Mouse (Mus musculus): ENCODE results near the gene Pon1. TPM values are rescaled to one million over a fixed set of nuclear protein-coding genes. Genes with fewer than 3 reads are reported as not detected.

Pon1 gene
- total RNA-seq, 1 experiment, result not detected

DNA sequence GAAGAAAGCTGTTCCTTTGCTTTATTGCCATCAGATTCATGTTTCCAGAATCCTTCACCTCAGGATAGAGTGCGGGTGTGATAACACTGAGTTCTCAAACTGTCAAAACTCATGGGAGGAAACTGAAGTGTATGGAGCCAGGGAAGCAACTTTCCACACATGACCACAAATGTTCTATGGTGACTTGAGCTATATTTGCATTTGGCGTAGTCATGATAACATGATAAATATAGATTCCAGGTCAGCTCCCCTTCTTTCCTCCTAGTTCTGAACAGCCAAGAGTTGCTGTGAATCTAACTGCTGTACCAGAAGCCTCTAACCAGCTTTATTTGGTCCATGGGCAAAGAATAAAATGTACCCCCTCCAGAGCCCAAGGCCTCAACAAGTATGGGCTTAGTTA, 41.6 kb downstream of the Pon1 start:
- no peak for DNase-seq (ENCODE audit: low read depth, low spot score)
- TF ChIP-seq HCFC1 (IDR thresholded peaks at IDR 0.05; ENCODE audit: borderline replicate concordance, insufficient read depth, low read length), result no peak
- no peak for TF ChIP-seq CHD2 (IDR thresholded peaks at IDR 0.05; ENCODE audit: low read depth, low read length)
- TF ChIP-seq ZC3H11A (IDR thresholded peaks at IDR 0.05; ENCODE audit: borderline replicate concordance, low read depth, low read length), result no peak
- no peak for TF ChIP-seq MAFK (IDR thresholded peaks at IDR 0.05; ENCODE audit: insufficient read depth, low read depth, low read length)
- TF ChIP-seq ZNF384 (IDR thresholded peaks at IDR 0.05; ENCODE audit: low read depth, low read length), result no peak
- H3K9me3 ChIP-seq (ENCODE audit: control insufficient read depth, insufficient read depth, low read depth, low read length), result no peaks in the 10 kb centered on the region

DNA sequence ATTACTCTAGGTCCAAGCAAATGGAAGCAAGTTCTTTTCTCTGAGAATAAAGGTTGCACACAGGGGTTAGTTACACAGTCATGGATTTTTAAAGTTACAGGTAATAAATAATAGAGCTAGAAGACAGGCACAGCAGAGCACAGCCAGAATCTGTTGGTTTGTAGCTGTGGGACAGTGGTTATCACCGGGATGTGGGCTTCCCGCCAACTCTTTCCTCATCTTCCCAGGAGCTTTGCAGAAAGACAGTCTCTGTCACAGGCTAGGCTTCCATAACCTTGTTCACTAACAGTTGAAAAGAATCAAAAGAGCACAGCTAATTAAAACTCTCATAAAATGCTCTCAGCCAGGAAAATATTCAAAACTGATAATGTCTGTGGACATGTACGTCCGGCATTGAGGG, 42.6 kb downstream of the Pon1 start:
- Histone ChIP-seq H3K36me3 (ENCODE audit: control insufficient read depth, insufficient read depth, low read length, poor library complexity, severe bottlenecking) (no peaks in the 10 kb centered on the region; the same call in 1 of the 2 replicates), H3K9ac (ENCODE audit: insufficient read depth, low read depth, low read length, poor library complexity, severe bottlenecking) (no peak overlapping the region), H3K9me3 (ENCODE audit: control insufficient read depth, insufficient read depth, low read depth, low read length) (no peaks in the 10 kb centered on the region), H3K4me1 (ENCODE audit: control insufficient read depth in 2 of 2, insufficient read depth in 2 of 2, low read length in 2 of 2, poor library complexity in 1 of 2) (no peaks in the 10 kb centered on the region), H3K27ac (ENCODE audit: insufficient read depth, low read depth, low read length, poor library complexity, severe bottlenecking) (no peak overlapping the region), H3K4me3 (ENCODE audit: insufficient read depth in 1 of 2, low read depth in 1 of 2, low read length in 2 of 2, poor library complexity in 1 of 2, severe bottlenecking in 1 of 2) (no peak overlapping the region)
- in situ Hi-C loops (cut with MboI; ENCODE audit: low sequenced_read_pairs in 2 of 2, unreplicated experiment in 2 of 2), result no loop called here
- TF ChIP-seq CHD2 (IDR thresholded peaks at IDR 0.05; ENCODE audit: low read depth, low read length) (no peak), MAFK (IDR thresholded peaks at IDR 0.05; ENCODE audit: insufficient read depth, low read depth, low read length) (no peak), HCFC1 (IDR thresholded peaks at IDR 0.05; ENCODE audit: borderline replicate concordance, insufficient read depth, low read length) (no peak), ZNF384 (IDR thresholded peaks at IDR 0.05; ENCODE audit: low read depth, low read length) (no peak), ZC3H11A (IDR thresholded peaks at IDR 0.05; ENCODE audit: borderline replicate concordance, low read depth, low read length) (no peak)
- no peak for DNase-seq (ENCODE audit: low read depth, low spot score)

More for the DNA sequence above, 41.6 kb downstream of the Pon1 start:
- in situ Hi-C loops (cut with MboI; ENCODE audit: low sequenced_read_pairs in 2 of 2, unreplicated experiment in 2 of 2), result no loop called here
- Histone ChIP-seq H3K4me1 (ENCODE audit: control insufficient read depth in 2 of 2, insufficient read depth in 2 of 2, low read length in 2 of 2, poor library complexity in 1 of 2) (no peaks in the 10 kb centered on the region), H3K9ac (ENCODE audit: insufficient read depth, low read depth, low read length, poor library complexity, severe bottlenecking) (no peak overlapping the region), H3K4me3 (ENCODE audit: insufficient read depth in 1 of 2, low read depth in 1 of 2, low read length in 2 of 2, poor library complexity in 1 of 2, severe bottlenecking in 1 of 2) (no peak overlapping the region), H3K27ac (ENCODE audit: insufficient read depth, low read depth, low read length, poor library complexity, severe bottlenecking) (no peak overlapping the region), H3K36me3 (ENCODE audit: control insufficient read depth, insufficient read depth, low read length, poor library complexity, severe bottlenecking) (no peaks in the 10 kb centered on the region; the same call in 1 of the 2 replicates)

DNA sequence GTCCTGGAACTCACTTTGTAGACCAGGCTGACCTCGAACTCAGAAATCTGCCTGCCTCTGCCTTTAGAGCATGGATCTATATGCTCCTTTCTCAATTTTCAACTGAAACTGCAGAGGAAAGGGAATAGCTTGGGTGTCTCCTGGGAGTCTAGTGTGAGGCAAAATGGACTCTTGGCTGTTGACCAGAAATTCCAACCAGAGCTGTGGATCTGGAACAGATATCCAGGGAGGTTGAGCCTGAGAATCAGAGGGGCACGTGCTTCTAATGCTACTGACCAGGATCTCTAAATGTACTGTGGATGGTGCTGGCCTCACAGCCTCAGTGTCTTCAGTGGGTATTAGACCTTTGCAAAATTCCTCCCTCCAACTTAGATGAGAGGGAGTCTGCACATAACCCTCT, 43.8 kb downstream of the Pon1 start:
- in situ Hi-C loops (cut with MboI; ENCODE audit: low sequenced_read_pairs in 2 of 2, unreplicated experiment in 2 of 2), result no loop called here
- TF ChIP-seq CHD2 (IDR thresholded peaks at IDR 0.05; ENCODE audit: low read depth, low read length), result no peak
- TF ChIP-seq ZC3H11A (IDR thresholded peaks at IDR 0.05; ENCODE audit: borderline replicate concordance, low read depth, low read length), result no peak

DNA sequence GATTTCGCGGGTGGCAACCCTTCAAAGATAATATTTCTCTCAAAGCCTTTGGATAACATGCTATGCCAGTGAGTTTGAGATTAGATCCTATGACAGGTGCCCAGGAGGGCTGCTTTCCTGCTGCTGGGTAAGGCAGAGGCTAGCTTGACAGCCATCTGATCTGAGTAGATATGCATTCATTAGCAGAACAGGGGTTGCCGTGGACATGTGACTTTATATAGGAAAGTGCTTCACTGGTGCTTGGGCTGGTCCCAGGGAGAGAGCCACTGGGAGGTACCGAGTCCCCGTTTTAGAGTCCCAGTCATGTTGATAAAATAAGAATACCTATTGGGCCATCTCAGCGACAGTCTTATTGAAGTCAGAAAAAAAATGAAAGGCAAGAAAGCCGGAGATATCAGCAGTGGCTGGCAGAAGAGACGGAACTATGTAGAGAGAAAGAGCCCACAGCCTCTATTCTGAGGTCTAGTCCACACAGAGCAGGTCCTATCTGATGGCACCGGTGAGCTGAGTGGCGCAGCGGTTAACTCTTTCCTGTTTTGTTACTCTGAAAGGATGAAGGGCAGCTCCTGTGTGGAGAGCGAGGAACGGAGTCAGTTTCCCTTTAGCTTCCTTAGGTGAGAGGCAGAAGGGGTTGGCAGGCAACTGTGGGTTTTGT, 46.1 kb downstream of the Pon1 start:
- Histone ChIP-seq H3K9ac (ENCODE audit: insufficient read depth, low read depth, low read length, poor library complexity, severe bottlenecking) (no peak overlapping the region), H3K9me3 (ENCODE audit: control insufficient read depth, insufficient read depth, low read depth, low read length) (no peaks in the 10 kb centered on the region), H3K4me3 (ENCODE audit: insufficient read depth in 1 of 2, low read depth in 1 of 2, low read length in 2 of 2, poor library complexity in 1 of 2, severe bottlenecking in 1 of 2) (no peak overlapping the region), H3K27ac (ENCODE audit: insufficient read depth, low read depth, low read length, poor library complexity, severe bottlenecking) (no peak overlapping the region), H3K36me3 (ENCODE audit: control insufficient read depth, insufficient read depth, low read length, poor library complexity, severe bottlenecking) (no peaks in the 10 kb centered on the region), H3K4me1 (ENCODE audit: control insufficient read depth in 2 of 2, insufficient read depth in 2 of 2, low read length in 2 of 2, poor library complexity in 1 of 2) (no peaks in the 10 kb centered on the region)
- DNase-seq (ENCODE audit: low read depth, low spot score), result no peak
- in situ Hi-C loops (cut with MboI; ENCODE audit: low sequenced_read_pairs in 2 of 2, unreplicated experiment in 2 of 2), result no loop called here
- TF ChIP-seq ZNF384 (IDR thresholded peaks at IDR 0.05; ENCODE audit: low read depth, low read length) (no peak), MAFK (IDR thresholded peaks at IDR 0.05; ENCODE audit: insufficient read depth, low read depth, low read length) (no peak), HCFC1 (IDR thresholded peaks at IDR 0.05; ENCODE audit: borderline replicate concordance, insufficient read depth, low read length) (no peak), CHD2 (IDR thresholded peaks at IDR 0.05; ENCODE audit: low read depth, low read length) (no peak), ZC3H11A (IDR thresholded peaks at IDR 0.05; ENCODE audit: borderline replicate concordance, low read depth, low read length) (no peak)

More for the DNA sequence above, 43.8 kb downstream of the Pon1 start:
- H3K4me1 ChIP-seq (ENCODE audit: control insufficient read depth in 2 of 2, insufficient read depth in 2 of 2, low read length in 2 of 2, poor library complexity in 1 of 2), result no peaks in the 10 kb centered on the region
- H3K36me3 ChIP-seq (ENCODE audit: control insufficient read depth, insufficient read depth, low read length, poor library complexity, severe bottlenecking), result no peaks in the 10 kb centered on the region; the same call in 1 of the 2 replicates
- no peak for DNase-seq (ENCODE audit: low read depth, low spot score)
- no peaks in the 10 kb centered on the region for H3K9me3 ChIP-seq (ENCODE audit: control insufficient read depth, insufficient read depth, low read depth, low read length)
- H3K9ac ChIP-seq (ENCODE audit: insufficient read depth, low read depth, low read length, poor library complexity, severe bottlenecking), result no peak overlapping the region
- no peak overlapping the region for H3K4me3 ChIP-seq (ENCODE audit: insufficient read depth in 1 of 2, low read depth in 1 of 2, low read length in 2 of 2, poor library complexity in 1 of 2, severe bottlenecking in 1 of 2)
- no peak overlapping the region for H3K27ac ChIP-seq (ENCODE audit: insufficient read depth, low read depth, low read length, poor library complexity, severe bottlenecking)

DNA sequence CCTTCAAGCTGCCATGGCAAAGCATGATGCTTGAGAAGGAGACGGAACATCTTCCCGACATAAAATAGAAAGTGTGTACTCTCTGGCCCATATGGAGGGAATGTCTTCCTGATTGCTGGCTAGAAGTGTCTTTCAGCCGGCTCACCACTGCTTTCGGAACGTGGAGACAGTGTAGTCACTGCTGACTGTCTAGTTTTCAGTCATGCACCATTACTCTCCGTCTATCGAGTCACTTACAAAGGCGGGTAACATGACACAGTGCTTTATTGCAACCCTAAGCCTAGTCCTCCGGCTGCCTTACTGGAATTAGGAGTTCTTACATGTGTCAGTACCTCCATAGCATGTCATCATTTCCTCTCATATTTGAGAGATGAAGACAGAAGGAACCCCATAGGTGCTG, 54.1 kb downstream of the Pon1 start:
- TF ChIP-seq ZC3H11A (IDR thresholded peaks at IDR 0.05; ENCODE audit: borderline replicate concordance, low read depth, low read length) (no peak), ZNF384 (IDR thresholded peaks at IDR 0.05; ENCODE audit: low read depth, low read length) (no peak), MAFK (IDR thresholded peaks at IDR 0.05; ENCODE audit: insufficient read depth, low read depth, low read length) (no peak)

More for the DNA sequence above, 54.1 kb downstream of the Pon1 start:
- H3K9ac ChIP-seq (ENCODE audit: insufficient read depth, low read depth, low read length, poor library complexity, severe bottlenecking), result no peak overlapping the region
- in situ Hi-C loops (cut with MboI; ENCODE audit: low sequenced_read_pairs in 2 of 2, unreplicated experiment in 2 of 2), result no loop called here
- no peaks in the 10 kb centered on the region for H3K4me1 ChIP-seq (ENCODE audit: control insufficient read depth in 2 of 2, insufficient read depth in 2 of 2, low read length in 2 of 2, poor library complexity in 1 of 2)
- no peaks in the 10 kb centered on the region for H3K9me3 ChIP-seq (ENCODE audit: control insufficient read depth, insufficient read depth, low read depth, low read length)
- H3K36me3 ChIP-seq (ENCODE audit: control insufficient read depth, insufficient read depth, low read length, poor library complexity, severe bottlenecking), result peaks cover 5% of the 10 kb centered on the region
- no peak for DNase-seq (ENCODE audit: low read depth, low spot score)
- H3K27ac ChIP-seq (ENCODE audit: insufficient read depth, low read depth, low read length, poor library complexity, severe bottlenecking), result no peak overlapping the region
- H3K4me3 ChIP-seq (ENCODE audit: insufficient read depth in 1 of 2, low read depth in 1 of 2, low read length in 2 of 2, poor library complexity in 1 of 2, severe bottlenecking in 1 of 2), result no peak overlapping the region
